Mouse (Mus musculus): ENCODE measurements around the gene Plekha3. TPM values are rescaled to one million over a fixed set of nuclear protein-coding genes. Genes with fewer than 3 reads are reported as not detected.

The Plekha3 gene
- total RNA-seq, 2 experiments from 2014 or later, result 36.4 to 38.9 TPM

- intact Hi-C loops (cut with DNase I), result loop anchor here (2.0 kb wide), 1 partner anchor 25 kb away; the partner anchor contains the start of genes Pjvk and Prkra
- DNase-seq (ENCODE audit: low spot score in 2 of 2), result no peak
These were observed 1.5 kb upstream of the Plekha3 start for GRCm38 (mm10) chr2:76673472-76674081.

- intact Hi-C loops (cut with DNase I), result no loop called here
- no peak for DNase-seq (ENCODE audit: low spot score in 2 of 2)
These were observed 370 bp downstream of the Plekha3 start for GRCm38 (mm10) chr2:76675451-76675850.

GRCm38 (mm10) chr2:76675949-76676348 lies 868 bp downstream of the Plekha3 start:
- DNase-seq (ENCODE audit: low spot score in 2 of 2), result no peak
- intact Hi-C loops (cut with DNase I), result no loop called here

GRCm38 (mm10) chr2:76676401-76677226 lies 1.5 kb downstream of the Plekha3 start:
- intact Hi-C loops (cut with DNase I), result no loop called here
- no peak for DNase-seq (ENCODE audit: low spot score in 2 of 2)

DNA sequence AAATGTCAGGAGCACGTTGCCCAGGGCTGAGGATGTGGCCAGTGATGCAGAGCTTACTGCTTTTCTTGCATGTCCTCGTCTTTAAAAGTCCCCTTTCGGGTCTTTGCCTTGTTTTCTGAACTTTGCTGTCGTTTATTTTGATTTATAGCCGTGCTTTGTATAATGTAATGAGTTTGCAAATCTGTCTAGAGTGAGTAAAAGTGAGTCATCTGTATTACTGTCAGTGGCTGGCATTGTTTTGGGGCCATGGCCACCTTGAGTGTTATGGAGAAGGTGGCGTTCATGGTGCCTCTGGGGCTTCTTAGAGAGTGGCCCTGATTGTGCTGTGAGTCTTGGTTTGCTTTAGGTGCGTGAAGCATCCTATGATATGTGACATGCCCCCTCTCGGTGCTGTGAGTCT lies 7.2 kb downstream of the Plekha3 start:
- intact Hi-C loops (cut with DNase I), result no loop called here
- no peak for DNase-seq (ENCODE audit: low spot score in 2 of 2)

GRCm38 (mm10) chr2:76686986-76687385 lies 11.9 kb downstream of the Plekha3 start:
- intact Hi-C loops (cut with DNase I), result no loop called here
- DNase-seq (ENCODE audit: low spot score in 2 of 2), result no peak

DNA sequence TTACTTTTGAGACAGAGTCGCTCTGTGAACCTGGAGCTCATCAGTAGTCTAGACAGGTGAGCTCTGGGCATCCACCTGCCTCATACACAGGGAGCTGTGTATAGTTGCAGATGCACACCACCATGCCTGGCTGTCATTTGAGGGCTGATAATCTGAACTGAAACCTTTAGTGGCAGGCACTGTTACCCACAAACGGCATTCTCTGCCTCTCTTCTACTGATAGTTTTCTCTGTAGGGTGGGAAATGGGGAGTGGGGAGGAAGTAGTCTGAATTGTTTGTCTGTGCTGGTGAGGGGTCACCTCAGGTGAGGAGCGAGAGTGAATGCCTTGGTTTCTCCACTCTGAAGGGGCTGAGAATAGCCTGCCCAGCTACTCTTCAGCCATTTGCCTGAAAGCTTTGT lies 12.5 kb downstream of the Plekha3 start:
- intact Hi-C loops (cut with DNase I), result no loop called here
- no peak for DNase-seq (ENCODE audit: low spot score in 2 of 2)

- intact Hi-C loops (cut with DNase I), result no loop called here
- DNase-seq (ENCODE audit: low spot score in 2 of 2), result no peak
These were observed 13.1 kb downstream of the Plekha3 start for GRCm38 (mm10) chr2:76688162-76688561.

- DNase-seq (ENCODE audit: low spot score in 2 of 2), result no peak
These were observed 15.5 kb downstream of the Plekha3 start for GRCm38 (mm10) chr2:76690436-76691204.

DNA sequence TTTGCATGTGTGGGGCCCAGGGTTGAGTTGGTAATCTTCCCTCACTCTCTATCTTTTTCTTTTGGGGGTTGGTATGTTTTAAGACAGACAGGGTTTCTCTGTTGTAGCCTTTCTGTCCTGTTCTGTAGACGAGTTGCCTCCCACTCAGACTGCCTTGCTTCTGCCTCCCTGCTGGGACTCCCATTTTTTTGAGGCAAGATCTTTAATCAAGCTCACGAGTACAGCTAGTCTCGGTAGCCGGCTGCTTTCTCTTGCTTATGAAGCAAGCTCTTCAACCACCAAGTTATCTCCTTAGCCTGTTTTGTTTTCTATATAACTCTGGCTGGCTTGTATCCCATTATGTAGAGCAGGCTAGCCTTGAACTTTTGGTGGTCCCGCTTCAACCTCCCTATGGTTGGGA lies 18.7 kb downstream of the Plekha3 start:
- intact Hi-C loops (cut with DNase I), result no loop called here
- no peak for DNase-seq (ENCODE audit: low spot score in 2 of 2)

More at GRCm38 (mm10) chr2:76690436-76691204, 15.5 kb downstream of the Plekha3 start:
- intact Hi-C loops (cut with DNase I), result no loop called here

DNA sequence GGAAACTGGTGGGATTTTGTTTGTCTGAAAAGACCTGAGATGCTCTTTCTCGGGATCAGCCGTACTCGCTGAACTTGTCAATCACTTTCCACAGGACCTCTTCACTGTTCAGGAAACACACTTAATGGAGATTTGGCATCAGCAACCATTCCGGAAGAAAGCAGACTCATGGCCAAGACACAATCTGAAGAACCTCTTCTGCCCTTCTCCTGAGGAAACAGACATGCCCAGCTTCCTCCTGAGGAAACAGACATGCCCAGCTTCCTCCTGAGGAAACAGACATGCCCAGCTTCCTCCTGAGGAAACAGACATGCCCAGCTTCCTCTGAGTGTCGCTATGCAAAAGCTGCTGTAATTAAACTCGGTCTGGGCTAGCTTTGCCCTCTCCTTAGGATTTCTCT lies 20.2 kb downstream of the Plekha3 start:
- DNase-seq (ENCODE audit: low spot score in 2 of 2), result no peak
- intact Hi-C loops (cut with DNase I), result no loop called here

DNA sequence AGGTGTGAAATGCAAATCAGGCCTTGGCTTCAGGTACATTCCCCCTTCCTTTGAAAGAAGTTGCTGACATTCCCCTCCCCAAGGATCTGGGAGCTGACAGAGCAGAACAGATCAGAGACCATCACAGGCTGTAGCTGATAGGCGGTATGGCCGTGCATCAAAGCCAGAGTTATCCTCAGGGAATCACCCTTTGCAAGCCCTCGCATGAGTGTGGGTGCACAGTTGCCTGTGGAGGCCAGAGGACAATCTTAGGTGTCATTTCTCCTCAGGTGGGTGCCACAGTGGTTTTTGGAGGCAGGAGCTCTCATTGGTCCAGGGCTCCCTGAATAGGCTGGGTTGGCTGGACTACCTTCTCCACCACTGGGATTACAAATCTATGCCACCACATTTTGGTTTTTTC lies 27.1 kb downstream of the Plekha3 start:
- no peak for DNase-seq (ENCODE audit: low spot score in 2 of 2)
- intact Hi-C loops (cut with DNase I), result no loop called here

DNA sequence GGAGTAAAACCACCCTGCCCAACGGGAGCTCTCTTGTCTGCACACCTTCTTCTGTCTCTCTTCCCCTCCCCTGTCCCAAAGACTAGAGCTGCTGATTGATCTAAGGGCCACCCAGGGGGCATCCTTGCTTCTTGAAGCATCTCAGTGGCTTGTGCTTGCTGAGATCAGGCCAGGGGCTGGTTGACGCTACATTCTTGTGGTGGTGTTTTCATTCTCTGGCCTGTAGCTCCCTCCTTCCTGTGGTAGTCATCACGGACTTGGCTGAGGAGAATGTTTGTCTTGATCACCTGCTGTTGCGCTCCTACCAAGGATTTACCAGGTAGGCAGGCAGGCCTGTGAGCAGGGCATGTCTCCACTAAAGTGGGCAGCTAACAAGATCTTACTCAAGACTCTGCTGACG lies 27.7 kb downstream of the Plekha3 start:
- no peak for DNase-seq (ENCODE audit: low spot score in 2 of 2)
- intact Hi-C loops (cut with DNase I), result no loop called here

DNA sequence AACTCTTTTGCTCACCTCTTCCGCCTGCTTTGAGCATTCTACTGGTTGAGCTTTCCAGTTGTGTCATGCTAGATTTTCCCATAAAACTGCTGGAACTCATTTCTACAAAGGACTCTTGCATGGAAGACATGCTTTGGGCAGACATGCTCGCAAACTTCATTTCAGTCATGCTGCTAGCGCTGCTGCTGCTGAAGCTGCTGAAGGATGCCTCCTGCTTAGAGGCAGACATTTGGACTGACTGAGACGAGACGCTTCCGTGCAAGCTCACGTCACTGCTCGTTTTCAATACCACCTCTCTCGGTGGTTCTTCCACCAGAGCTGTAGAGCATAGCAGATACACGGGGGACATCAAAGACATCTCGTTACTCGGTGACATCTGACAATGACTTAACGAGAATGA lies 30.6 kb downstream of the Plekha3 start:
- intact Hi-C loops (cut with DNase I), result no loop called here
- no peak for DNase-seq (ENCODE audit: low spot score in 2 of 2)

- intact Hi-C loops (cut with DNase I), result no loop called here
- DNase-seq (ENCODE audit: low spot score in 2 of 2), result no peak
These were observed 33.4 kb downstream of the Plekha3 start for GRCm38 (mm10) chr2:76708512-76708911.

- no peak for DNase-seq (ENCODE audit: low spot score in 2 of 2)
- intact Hi-C loops (cut with DNase I), result no loop called here
These were observed 39.9 kb downstream of the Plekha3 start for GRCm38 (mm10) chr2:76714984-76715383.

GRCm38 (mm10) chr2:76719650-76720049 lies 44.6 kb downstream of the Plekha3 start:
- intact Hi-C loops (cut with DNase I), result no loop called here
- DNase-seq (ENCODE audit: low spot score in 2 of 2), result no peak
